Mouse (Mus musculus) frontal cortex, postnatal 14 days (tissue): Measurements from ENCODE around the gene Abcb5.
"Not testable (repeated sequence)": the region's sequence is repeated elsewhere in the genome, so short reads cannot be mapped to it uniquely, and the experiment has no call there.

Experiments used
- DNase-seq, 2 experiments: peaks; one replicate each; pipeline ENCODE4 v3.0.0; 2022; ENCODE audit warnings: low spot score in 2 of 2

Gene Abcb5

DNA sequence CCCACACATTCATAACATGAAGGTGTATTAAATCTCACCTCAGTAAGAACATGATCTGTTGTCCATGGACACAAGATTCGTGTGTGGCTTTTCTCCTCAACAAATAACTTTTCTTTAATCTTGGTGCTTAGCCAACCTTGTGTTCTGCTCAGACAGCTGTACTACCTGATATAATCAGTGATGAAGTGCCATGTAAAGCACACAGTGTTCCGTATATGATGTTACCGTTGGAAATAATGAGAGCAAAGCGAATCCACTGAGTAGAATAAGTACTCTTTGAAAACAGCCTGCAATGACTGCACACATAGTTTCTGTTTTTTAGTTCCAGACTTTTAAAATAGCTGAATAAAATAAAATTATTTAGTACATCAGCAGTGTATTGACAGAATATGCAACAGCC is at the start of gene Abcb5:
Gene Abcb5 (minus strand): TSS at position 101 of the 400 bp plus-strand sequence.
- no peak for DNase-seq

DNA sequence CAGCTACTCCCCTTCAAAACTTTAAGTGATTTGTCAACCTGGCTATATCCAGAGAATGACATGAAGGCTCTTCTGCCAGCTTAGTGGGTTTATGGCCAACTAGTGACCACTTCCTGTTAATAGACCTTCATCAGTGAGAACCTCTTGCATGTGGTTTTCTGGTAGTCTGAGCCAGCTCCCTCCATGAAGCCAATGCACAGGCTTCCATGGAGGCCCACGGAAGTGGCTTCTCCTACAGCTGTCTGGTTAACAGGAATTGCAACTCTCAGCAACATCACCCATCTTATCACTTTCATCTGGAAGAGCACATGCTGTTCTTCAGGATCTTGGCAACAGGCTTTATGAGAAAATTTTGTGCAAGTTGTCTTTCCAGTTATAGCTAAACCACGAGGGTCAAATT is 33.0 kb upstream of the Abcb5 start:
- no peak for DNase-seq

DNA sequence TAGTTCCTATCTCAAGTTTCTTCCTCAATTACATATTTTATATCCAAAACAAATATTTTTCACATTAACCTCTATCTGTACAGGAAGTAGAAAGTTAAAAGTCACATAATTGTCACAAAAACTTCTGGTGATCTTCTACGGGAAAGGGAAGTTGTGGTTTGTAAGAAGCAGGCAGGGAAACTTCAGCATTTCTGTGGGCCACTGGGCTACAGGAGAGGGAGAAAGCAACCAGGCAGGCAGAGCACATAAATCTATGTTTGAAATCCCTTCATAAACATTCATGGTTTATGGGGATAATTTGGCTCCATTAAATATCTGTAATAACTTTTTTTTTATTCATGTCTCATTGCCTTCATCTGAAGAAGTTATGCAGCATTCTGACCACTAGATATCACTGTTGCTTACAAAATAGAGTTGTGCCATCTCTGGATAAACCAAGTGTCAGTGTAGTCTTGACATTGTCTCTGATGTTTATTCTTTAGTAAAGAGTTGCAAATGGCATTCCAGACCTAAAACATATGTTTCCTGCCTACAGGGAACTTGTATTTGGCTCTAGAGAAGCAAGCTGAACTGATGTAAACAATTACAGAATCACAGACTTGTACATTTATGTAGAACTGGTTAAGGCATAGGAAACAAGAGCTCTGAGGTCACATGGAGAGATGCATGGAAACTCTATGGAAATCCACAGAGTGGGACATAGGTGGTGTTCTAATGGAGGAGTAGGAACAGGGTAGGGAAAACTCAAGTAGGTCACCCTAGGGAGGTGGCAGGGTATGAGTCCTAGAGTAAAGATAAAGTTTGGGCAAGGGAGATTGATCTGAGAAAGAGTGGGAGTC is 28.3 kb upstream of the Abcb5 start:
- no peak for DNase-seq

DNA sequence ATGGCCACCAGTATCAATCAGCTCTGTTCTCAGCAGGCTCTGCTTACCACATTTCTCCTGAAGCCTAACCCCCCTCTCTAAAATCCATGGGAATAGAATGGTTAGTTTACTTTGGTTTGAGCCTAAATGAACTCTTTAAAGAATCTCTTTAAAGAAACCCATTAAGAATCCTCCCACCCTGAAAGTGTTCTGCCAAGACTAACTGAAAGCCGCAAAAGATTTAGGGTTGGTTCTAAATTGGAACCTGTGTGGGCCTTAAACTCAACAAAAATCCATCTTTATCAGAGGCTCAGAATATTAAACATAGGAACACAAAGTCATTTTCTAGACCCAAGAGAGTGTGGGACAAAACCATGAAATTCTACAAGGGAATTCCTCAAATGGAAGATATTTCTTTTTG is 18.6 kb upstream of the Abcb5 start:
- no peak for DNase-seq

DNA sequence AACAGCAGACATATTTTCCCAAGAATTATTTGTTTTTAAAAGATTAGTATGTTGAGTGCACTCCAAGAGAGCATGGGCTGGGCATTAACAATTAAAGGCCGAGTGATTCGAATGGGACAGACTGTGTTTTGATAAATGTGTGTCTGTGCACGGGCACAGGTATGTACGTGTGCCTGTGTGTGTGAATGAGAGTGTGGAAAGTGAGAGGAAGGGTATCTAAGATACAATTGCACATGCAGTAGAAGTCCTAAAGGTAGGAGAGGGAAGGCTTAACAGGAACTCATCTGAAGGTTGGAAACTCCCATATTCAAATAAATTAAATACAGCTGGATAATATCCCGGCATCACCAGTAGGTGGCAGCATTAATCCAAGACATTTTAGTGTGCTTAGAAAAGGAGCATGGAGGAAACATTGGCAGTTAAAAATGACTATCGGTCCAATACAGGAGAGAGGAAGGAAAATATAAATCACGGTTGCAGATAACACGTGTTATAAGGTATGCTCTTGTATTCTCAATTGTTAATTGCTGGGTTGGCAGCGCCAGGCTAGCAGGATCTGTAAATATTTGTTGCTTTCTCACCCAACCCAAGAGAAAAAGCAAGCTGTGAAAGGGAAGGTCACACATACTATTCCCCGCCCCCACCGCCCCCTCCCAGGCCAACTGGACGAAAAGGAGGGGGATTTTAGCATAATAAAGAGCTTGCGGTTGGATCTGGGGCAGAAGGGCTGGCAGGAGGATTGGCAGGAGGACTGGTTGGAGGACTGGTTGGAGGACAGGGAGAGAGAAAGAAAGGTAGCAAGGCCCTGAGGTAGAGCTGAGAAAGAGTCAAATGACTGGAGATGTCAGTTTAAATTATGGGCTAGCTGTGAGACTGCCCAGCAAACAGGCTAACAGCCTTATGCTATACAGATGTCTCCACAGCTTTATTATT is 35.6 kb downstream of the Abcb5 start:
- peak in 1 of 2 experiments; percentile 71 for DNase-seq

DNA sequence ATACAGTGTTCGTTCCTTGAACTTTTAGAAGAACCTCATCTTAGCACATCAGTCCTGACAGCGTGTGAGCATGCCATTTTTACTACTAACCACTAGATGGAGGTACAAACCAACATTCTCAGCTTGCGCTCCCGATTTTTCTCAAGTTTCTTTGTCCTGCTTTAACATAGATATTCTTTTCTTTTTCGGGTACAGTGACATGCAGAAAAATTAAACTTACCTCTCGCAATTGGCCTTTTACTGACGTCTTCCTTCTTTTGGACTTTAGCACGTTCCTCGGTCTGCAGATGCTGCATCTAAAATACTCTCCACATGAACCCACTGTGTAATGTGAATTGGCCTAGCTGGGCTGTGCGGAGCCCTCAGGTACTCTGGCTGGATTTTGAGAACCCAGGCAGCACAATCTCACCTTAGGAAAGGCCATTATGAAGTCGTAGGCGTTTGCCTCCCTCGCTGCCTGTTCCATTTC is 39.4 kb downstream of the Abcb5 start:
- peak in 1 of 2 experiments; percentile 19 for DNase-seq

DNA sequence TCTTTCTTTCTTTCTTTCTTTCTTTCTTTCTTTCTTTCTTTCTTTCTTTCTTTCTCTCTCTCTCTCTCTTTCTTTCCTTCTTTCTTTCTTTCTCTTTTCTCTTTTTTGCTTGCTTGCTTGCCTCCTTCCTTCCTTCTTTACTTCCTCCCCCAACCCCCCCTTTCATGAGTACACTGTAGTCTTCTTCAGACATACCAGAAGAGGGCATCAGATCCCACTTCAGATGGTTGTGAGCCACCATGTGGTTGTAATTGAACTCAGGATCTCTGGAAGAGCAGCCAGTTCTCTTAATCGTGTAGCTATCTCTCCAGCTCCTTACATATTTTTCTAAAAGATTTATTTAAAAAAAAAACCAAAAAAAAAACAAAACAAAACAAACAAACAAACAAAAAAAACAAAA is 42.3 kb downstream of the Abcb5 start:
- not testable (repeated sequence) for DNase-seq

DNA sequence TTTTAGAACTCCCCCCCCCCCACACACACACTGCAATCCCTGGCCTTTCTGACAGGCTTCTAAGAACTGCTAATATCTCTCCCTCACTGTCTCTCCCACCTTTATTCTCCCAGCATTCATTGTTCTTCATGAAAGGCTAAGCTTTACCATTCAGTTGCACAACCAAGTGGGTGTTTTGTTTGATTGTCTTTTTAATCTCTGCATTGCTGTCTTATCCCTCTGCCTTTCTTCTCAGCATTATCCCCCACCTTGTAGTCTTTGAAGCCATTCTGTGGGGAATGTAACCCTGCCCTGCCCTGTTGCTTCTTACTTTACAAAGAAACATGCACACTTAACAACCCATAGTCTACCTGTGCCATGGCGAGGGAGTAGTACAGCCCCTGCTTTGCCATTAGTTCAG is 48.5 kb downstream of the Abcb5 start:
- DNase-seq, result no peak

DNA sequence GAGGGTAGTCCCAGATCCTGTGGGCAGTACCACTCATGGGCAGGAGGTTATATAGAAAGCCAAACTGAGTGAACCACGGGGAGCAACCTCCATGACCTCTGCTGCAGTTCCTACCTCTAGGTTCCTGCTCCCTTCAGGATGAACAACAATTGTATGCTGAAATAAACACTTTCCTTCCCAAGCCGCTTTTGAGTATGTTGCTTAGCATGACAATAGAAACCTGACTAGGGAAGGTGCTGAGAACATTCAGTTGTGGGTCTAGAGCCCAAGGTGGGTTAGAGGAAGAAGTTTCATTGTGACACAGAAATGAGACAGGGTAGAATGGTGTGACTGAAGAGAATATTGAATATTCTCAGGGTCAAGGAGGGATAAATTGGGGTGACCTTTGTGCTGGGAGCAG is 55.9 kb downstream of the Abcb5 start:
- DNase-seq, result no peak

DNA sequence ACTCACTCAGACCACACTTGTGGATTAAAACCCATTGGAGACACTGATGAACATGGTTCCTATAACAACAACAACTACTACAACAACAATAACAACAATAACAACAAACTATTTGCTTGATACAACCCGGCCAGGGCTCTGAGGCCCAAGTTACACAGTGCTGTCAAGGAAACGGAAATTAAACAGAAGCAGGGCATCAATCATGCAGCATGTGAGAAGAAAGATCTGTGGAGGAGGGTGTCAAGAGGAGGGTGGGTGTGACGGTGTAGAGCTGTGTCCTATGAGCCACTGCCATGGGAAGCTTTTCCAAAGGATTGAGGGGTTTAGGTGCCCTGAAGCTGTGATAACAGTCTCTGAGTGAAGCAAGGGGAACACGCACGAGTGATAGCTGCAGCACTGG is 64.0 kb downstream of the Abcb5 start:
- no peak for DNase-seq

DNA sequence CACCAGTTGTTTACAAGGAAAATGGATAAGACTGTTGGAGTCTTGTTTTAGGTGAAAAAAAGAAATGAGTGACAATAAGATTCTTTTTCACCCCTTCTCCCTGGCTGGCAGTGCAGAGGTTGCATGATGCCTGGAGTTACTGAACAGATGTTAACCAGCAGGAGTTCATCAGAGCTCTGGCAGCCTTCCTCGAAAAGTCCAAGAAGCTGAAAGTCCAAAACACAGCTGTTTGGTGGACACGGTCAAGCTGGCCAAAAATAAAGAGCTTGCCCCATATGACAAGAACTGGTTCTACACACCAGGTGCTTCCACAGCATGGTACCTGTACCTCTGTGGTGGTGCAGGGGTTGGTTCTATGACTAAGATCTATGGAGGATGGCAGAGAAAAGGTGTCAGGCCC is 78.3 kb downstream of the Abcb5 start:
- DNase-seq, result no peak

DNA sequence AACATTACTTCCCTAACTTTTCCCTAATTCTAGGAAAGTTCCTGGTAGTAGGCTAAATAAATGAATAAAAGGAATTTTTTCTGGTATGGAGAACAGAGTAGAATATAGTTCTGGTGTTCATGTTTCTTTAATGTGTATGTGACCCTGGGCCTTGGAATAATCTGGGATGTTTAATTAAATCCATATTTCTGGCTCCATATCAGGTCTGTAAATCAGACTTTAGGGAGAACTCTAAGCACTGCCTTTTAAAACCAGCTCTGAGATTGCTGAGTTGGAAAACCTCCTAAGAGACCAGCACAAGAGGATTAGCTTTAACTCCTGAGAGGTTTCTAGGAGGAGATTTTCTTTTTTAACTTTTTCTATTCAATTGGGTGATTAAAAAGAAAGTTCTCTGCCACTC is 83.4 kb downstream of the Abcb5 start:
- no peak for DNase-seq

DNA sequence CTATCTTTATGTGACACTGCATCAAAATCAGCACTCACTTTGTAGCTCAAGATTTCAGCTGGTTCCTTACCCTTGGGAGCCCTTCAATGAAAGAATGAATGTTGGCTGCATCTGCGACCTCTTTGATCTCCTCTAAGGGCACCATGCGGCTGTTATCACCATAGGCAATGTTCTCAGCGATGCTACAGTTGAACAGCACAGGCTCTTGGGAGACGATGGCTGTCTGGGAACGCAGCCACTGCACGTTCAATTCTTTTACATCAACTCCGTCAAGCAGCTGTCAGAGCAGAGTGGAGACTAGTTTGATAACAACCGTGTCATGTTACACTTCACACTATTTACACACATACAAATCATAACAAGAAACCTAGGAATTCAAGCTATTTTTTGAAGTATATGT is 93.5 kb downstream of the Abcb5 start:
- DNase-seq, result no peak

DNA sequence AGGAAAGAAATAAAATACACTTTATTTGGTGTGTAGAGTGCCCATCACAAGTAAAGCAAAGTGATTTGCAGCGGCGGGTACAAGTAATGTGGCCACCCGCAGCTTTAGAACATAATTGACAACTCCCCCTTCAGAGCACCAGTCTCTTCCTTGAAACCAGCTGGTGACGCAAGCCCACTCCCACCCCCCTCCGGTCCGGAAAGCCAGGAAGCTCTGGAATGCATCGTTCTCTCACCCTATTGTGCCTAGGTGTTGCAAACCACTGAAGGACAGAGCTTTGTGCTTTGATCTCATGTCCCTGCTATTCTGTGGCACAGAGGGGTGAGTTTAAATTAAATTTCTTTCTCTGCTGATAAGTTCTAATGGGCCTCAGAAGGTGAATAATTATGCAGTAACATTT is 110.1 kb downstream of the Abcb5 start:
- DNase-seq, result no peak

DNA sequence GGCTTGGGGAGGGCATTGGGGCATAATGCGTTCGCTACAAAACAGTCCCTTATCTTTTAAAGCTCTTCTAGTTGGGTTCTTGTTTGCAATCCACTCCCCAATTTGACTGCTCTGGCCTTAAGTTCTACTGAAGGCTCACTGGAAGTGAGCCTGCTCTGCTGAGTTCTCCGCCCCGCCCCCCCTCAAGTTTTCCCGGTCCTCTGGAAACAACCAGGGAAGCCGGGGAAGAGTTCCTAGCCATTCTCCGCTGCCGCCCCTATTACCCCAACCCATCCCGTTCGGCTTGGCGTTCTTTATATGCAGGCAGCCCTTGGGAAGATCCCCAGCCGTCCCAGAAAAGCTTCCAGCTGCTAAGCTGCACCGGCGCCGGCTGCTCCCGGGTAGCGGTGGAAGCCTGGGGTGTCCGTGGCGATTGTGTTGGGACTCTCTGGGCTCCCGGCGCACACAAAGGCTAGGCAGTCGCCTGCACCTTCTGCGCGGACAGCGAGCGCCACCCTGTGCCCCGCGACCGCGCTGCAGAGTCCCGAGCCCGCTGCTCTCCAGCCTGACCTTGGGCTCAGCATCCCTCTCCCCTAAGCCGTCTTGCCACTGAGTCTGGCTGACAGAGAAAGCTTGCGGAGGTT is 111.3 kb downstream of the Abcb5 start:
- no peak for DNase-seq

DNA sequence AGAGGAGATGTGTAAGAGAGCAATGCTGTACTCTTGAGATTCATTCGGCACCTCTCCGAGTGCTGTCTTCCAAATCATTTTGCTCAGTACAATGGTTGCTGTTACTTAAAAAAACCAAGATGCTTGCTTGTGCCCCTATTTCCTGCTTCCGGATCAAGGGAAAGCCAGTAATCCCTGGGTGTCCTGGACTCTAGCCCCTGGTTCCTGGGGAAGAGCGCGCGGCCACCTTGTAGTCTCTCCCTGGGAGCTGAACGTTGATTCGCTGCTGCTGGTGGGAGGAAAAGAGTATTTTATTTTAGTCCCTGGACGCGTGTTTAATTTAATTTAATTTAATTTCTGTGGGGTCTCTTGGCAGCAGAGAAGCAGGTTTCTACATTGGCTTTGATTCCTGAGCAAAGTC is 111.8 kb downstream of the Abcb5 start:
- no peak for DNase-seq

DNA sequence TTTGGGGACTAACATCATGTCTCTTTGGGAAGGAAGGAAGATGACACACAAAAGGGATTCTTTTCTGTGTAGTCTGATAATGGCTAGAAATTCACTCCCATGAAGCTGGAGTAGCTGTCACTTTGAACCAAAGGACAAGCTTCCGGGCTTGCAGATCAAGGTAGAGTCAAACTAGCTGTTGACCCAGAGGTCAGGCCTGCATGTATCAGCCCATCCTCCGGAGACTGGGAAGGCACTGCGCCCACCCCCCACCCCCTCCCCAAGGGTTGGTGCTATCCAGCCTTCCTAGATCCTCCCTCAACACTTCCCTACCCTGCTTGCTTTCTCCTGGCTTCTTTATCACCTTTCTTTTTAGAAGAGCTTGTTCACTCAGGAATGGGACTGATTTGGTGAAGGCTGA is 112.9 kb downstream of the Abcb5 start:
- no peak for DNase-seq

DNA sequence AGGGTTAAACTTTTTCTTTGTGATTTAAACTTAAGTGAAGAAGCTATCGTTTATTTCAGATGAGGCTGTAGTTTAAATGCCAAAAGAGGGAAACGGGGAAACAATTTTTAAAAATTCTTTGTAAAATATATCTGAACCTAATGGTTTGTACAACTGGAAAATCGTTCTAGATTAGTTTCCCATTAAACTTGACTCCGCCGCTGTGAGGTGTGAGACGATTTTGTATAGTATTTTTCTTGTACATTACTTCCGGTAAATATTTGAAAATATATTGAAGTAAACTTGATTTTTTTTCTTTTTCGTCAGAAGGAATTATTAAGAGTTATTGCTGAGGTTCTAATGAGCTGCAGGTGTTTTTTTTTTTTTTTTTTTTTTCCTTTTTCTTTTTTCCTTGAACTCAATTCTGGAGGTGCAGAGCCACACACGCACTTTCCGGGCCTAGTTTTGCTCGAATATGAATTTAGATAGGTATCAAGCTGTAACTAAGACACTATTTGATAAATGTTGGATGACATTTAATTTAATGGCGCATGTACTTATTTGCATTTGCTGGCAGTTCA is 115.3 kb downstream of the Abcb5 start:
- no peak for DNase-seq

DNA sequence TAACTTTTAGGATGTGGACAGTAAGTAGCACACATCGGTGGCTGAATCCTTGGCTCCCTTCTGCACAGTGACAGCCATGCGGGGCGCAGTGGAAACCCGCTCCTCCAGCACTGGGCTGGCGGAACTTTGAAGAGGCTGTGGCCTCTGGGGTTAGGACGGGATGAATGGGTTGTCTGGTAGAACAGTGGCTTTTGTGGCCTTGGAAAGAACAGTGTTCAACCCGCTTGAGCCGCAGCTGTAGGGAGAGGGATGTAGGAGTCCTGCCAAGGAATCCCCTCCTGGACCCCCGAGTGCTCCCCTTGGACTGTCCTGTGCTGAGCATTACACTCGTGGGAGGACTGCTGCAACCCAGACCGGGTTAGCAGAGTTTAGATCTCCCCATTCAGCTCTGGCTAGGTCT is 116.2 kb downstream of the Abcb5 start:
- DNase-seq, result no peak

DNA sequence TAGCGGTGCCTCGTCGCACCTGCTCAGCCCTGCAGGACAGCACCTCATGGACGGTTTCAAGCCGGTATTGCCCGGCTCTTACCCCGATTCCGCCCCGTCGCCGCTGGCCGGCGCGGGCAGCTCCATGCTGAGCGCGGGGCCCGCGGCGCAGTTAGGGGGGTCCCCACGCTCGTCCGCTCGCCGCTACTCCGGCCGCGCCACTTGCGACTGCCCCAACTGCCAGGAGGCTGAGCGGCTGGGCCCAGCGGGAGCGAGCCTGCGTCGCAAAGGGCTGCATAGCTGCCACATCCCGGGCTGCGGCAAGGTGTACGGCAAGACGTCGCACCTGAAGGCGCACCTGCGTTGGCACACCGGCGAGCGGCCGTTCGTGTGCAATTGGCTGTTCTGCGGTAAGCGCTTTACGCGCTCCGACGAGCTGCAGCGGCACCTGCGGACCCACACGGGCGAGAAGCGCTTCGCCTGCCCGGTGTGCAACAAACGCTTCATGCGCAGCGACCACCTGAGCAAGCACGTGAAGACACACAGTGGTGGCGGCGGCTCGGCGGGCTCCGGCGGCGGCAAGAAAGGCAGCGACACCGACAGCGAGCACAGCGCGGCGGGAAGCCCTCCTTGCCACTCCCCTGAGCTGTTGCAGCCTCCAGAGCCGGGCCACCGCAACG is 116.9 kb downstream of the Abcb5 start:
- DNase-seq, result no peak

DNA sequence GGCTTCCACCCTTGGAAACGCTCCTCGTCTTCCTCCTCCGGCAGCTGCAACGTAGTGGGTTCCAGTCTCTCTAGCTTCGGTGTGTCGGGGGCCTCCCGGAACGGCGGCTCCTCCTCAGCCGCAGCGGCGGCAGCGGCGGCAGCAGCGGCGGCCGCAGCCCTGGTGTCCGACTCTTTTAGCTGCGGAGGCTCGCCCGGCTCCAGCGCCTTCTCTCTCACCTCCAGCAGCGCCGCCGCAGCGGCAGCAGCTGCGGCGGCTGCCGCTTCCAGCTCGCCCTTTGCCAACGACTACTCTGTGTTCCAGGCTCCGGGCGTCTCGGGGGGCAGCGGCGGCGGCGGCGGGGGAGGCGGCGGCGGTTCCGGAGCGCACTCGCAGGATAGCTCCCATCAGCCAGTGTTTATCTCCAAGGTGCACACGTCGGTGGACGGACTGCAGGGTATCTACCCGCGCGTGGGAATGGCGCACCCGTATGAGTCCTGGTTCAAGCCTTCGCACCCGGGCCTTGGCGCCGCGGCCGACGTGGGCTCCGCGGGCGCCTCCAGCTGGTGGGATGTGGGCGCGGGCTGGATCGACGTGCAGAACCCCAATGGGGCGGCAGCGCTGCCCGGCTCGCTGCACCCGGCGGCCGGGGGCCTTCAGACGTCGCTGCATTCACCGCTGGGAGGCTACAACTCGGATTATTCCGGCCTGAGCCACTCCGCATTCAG is 117.6 kb downstream of the Abcb5 start:
- DNase-seq, result no peak
